Mouse (Mus musculus) myocyte (in vitro differentiated cells): Measurements from ENCODE around the gene Ifna4. TPM values are rescaled to one million over a fixed set of nuclear protein-coding genes. Genes with fewer than 3 reads are reported as not detected.

Source experiments
- H3K27me3 ChIP-seq: one replicate; pipeline ENCODE4 v1.6.1; 2011; ENCODE audit not compliant: control insufficient read depth, insufficient read depth, insufficient read length
- H3K36me3 ChIP-seq: one replicate; pipeline ENCODE4 v1.6.1; 2011; ENCODE audit not compliant: control insufficient read depth, insufficient read depth
- H3K4me2 ChIP-seq: one replicate; pipeline ENCODE4 v1.6.1; 2011; ENCODE audit warnings: low read depth, control low read depth
- H3K4me3 ChIP-seq: one replicate; pipeline ENCODE4 v1.5.1; 2011; ENCODE audit warnings: mild to moderate bottlenecking, control low read depth, moderate library complexity
- H3K79me2 ChIP-seq: one replicate; pipeline ENCODE4 v1.6.1; 2011; ENCODE audit not compliant: control insufficient read depth, insufficient read depth
- H3ac ChIP-seq: one replicate; pipeline ENCODE4 v1.6.1; 2011; ENCODE audit not compliant: control insufficient read depth, insufficient read length
- CEBPB ChIP-seq: IDR thresholded peaks from 2 replicates; pipeline ENCODE4 v1.6.1; 2011; ENCODE audit warnings: mild to moderate bottlenecking, moderate library complexity; ENCODE audit not compliant: poor library complexity, insufficient read depth, severe bottlenecking
- E2F4 ChIP-seq: IDR thresholded peaks from one replicate; pipeline ENCODE4 v1.6.1; 2011; ENCODE audit warnings: mild to moderate bottlenecking, control low read depth, moderate library complexity; ENCODE audit not compliant: insufficient read depth
- MAX ChIP-seq: IDR thresholded peaks from one replicate; pipeline ENCODE4 v1.6.1; 2011; ENCODE audit warnings: low read depth, mild to moderate bottlenecking, control low read depth
- MYOD1 ChIP-seq, 3 experiments: IDR thresholded peaks; one replicate each; pipeline ENCODE4 v1.6.1; 2011; ENCODE audit warnings: control low read depth in 2 of 3, low read depth in 2 of 3, mild to moderate bottlenecking in 2 of 3, moderate library complexity in 1 of 3; ENCODE audit not compliant: insufficient read length in 2 of 3, control insufficient read depth in 1 of 3
- MYOG ChIP-seq, 3 experiments: IDR thresholded peaks; one replicate each; pipeline ENCODE4 v1.6.1; 2011; ENCODE audit warnings: control low read depth in 2 of 3, low read depth in 2 of 3, mild to moderate bottlenecking in 2 of 3; ENCODE audit not compliant: insufficient read length in 2 of 3, control insufficient read depth in 1 of 3, insufficient read depth in 1 of 3
- POLR2A ChIP-seq: IDR thresholded peaks from one replicate; pipeline ENCODE4 v1.6.1; 2011; ENCODE audit warnings: low read depth, mild to moderate bottlenecking, control low read depth, moderate library complexity; ENCODE audit not compliant: insufficient read length
- POLR2AphosphoS2 ChIP-seq: IDR thresholded peaks from one replicate; pipeline ENCODE4 v1.6.1; 2011; ENCODE audit warnings: low read depth, control low read depth; ENCODE audit not compliant: insufficient read length
- REST ChIP-seq: IDR thresholded peaks from one replicate; pipeline ENCODE4 v1.6.1; 2011; ENCODE audit warnings: mild to moderate bottlenecking, control low read depth, moderate library complexity; ENCODE audit not compliant: insufficient read depth, insufficient read length
- SRF ChIP-seq: IDR thresholded peaks from one replicate; pipeline ENCODE4 v1.6.1; 2011; ENCODE audit warnings: low read depth; ENCODE audit not compliant: control insufficient read depth, insufficient read length
- TCF12 ChIP-seq: IDR thresholded peaks from one replicate; pipeline ENCODE4 v1.6.1; 2011; ENCODE audit warnings: mild to moderate bottlenecking, control low read depth; ENCODE audit not compliant: poor library complexity, insufficient read depth, severe bottlenecking
- TCF3 ChIP-seq: IDR thresholded peaks from one replicate; pipeline ENCODE4 v1.6.1; 2011; ENCODE audit warnings: low read depth, control low read depth; ENCODE audit not compliant: insufficient read length
- USF1 ChIP-seq: IDR thresholded peaks from one replicate; pipeline ENCODE4 v1.6.1; 2011; ENCODE audit warnings: low read depth, mild to moderate bottlenecking, control low read depth, moderate library complexity
- polyA plus RNA-seq: library from polyadenylated mRNA; unstranded; fragments of >200 nt; fragmentation: generic; extraction: Trizol; gene quantifications from one replicate; pipeline ENCODE4 v1.2.1, GENCODE M21; 2012; ENCODE audit warnings: missing spikeins

The Ifna4 gene
- polyA plus RNA-seq, 1 experiment: not detected

DNA sequence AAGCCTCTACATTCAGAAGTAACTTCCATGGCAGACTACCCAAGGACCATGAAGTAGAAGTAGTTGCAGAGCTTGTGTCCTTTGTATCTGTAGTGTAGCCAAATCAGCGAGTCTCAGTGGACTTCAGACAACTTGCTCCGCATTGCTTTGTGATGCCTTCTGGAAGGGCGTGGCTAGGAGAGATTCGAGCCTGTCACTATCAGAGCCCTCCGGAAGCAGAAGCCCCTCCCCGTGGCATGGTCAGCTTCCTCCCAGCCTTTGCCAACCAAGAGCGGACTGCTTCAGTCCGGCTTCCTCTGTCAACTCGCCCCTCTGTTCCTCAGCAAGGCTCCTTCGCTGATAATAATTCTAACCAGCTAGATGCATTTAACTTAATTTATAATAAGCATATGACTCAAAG, 36.6 kb downstream of the Ifna4 start:
- no peak overlapping the region for H3K4me2 ChIP-seq
- H3K79me2 ChIP-seq: no peaks in the 10 kb centered on the region
- no peak for TF ChIP-seq TCF12
- TF ChIP-seq POLR2AphosphoS2: no peak
- TF ChIP-seq MYOD1 (IDR thresholded peaks at IDR 0.05; ENCODE audit: control insufficient read depth in 1 of 3, insufficient read length in 2 of 3, low read depth in 2 of 3): no peak
- TF ChIP-seq REST: no peak
- TF ChIP-seq MAX: no peak
- TF ChIP-seq TCF3: no peak
- TF ChIP-seq MYOG (IDR thresholded peaks at IDR 0.05; ENCODE audit: control insufficient read depth in 1 of 3, insufficient read depth in 1 of 3, insufficient read length in 2 of 3, low read depth in 2 of 3): no peak
- TF ChIP-seq POLR2A: no peak
- TF ChIP-seq SRF: no peak
- TF ChIP-seq CEBPB: no peak
- TF ChIP-seq E2F4: no peak
- no peak for TF ChIP-seq USF1
- no peak overlapping the region for H3ac ChIP-seq
- H3K4me3 ChIP-seq: no peak overlapping the region
- H3K27me3 ChIP-seq: no peaks in the 10 kb centered on the region
- no peaks in the 10 kb centered on the region for H3K36me3 ChIP-seq

DNA sequence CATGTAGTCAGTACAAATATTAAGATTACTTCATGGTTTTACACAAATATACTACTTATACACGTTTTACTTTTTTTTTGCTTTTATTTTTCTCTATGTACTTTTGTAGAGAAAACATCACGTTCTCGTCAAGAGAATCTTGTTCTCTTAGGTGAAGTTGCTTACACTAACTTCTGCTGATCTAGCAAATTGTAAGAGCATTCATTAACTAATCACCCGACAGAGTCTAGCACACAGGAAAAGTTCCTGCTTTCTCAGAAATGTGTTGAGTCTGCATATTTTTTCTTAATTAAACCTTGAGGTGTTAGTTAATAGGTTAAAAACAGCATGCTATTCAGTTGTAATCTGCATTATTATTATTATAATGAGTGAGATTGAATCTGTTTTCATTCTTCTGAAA, 37.1 kb downstream of the Ifna4 start:
- Histone ChIP-seq H3K4me3 (no peak overlapping the region), H3K36me3 (no peaks in the 10 kb centered on the region), H3ac (no peak overlapping the region), H3K79me2 (no peaks in the 10 kb centered on the region), H3K27me3 (no peaks in the 10 kb centered on the region), H3K4me2 (no peak overlapping the region)
- TF ChIP-seq MAX (no peak), POLR2AphosphoS2 (no peak), REST (no peak), CEBPB (no peak), E2F4 (no peak), USF1 (no peak), TCF12 (no peak), TCF3 (no peak), POLR2A (no peak), MYOG (IDR thresholded peaks at IDR 0.05; ENCODE audit: control insufficient read depth in 1 of 3, insufficient read depth in 1 of 3, insufficient read length in 2 of 3, low read depth in 2 of 3) (no peak), SRF (no peak), MYOD1 (IDR thresholded peaks at IDR 0.05; ENCODE audit: control insufficient read depth in 1 of 3, insufficient read length in 2 of 3, low read depth in 2 of 3) (no peak)

DNA sequence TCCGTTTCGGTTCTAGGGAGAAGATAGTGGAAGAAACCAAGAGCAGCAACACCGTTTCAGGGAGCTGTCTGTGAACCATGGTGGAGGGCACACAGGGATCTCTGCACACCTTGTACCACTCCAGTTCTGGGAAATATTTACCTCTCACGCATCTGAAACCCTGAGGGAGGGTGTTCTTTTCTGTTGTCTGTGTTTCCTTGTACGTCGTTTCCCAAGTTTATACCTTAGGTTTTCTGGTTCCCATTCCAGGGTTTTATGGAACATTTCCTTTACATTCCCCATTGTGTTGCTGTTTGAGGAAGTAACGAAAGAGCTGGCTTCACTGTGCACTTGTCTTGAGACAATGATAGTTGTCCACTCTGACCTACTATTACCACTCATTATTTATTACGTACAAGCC, 38.4 kb downstream of the Ifna4 start, which contains the start of gene Ifne:
Gene Ifne, minus strand, starts transcription at position 101 of the 400 bp plus-strand sequence.
- TF ChIP-seq POLR2AphosphoS2 (no peak), USF1 (no peak), MYOG (IDR thresholded peaks at IDR 0.05; ENCODE audit: control insufficient read depth in 1 of 3, insufficient read depth in 1 of 3, insufficient read length in 2 of 3, low read depth in 2 of 3) (no peak), POLR2A (no peak), MYOD1 (IDR thresholded peaks at IDR 0.05; ENCODE audit: control insufficient read depth in 1 of 3, insufficient read length in 2 of 3, low read depth in 2 of 3) (no peak), REST (no peak), MAX (no peak), CEBPB (no peak), SRF (no peak), TCF12 (no peak), TCF3 (no peak), E2F4 (no peak)
- no peaks in the 10 kb centered on the region for H3K36me3 ChIP-seq
- no peaks in the 10 kb centered on the region for H3K27me3 ChIP-seq
- H3K4me2 ChIP-seq: no peak within 1 kb of the TSS
- no peaks in the 10 kb centered on the region for H3K79me2 ChIP-seq
- H3ac ChIP-seq: no peak within 1 kb of the TSS
- no peak within 1 kb of the TSS for H3K4me3 ChIP-seq

DNA sequence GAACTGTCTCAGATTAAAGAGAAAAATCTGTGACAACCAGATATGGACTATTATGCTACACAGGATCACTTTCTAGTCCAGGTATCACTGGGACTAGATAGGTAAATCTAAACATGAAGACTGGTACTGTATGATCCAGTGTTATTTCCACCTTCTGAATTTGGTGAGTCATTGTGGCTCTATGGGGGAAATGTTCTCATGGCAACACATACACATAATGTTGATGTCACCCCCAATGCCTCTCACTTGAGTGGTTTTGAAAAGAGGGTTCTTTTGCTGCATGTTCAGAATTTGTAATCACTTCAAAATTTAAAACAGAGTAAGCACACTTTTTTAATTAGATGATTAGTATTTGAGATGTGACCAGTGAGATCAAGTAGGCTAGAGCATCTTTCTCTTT, 46.6 kb downstream of the Ifna4 start:
- Histone ChIP-seq H3K36me3 (no peaks in the 10 kb centered on the region), H3ac (no peak overlapping the region), H3K4me2 (no peak overlapping the region), H3K4me3 (no peak overlapping the region), H3K79me2 (no peaks in the 10 kb centered on the region), H3K27me3 (no peaks in the 10 kb centered on the region)
- no peak for TF ChIP-seq POLR2A

Other genes starting within 250 kb of the Ifna4 start
- not detected for gene Ifna9, start 249.5 kb upstream of the Ifna4 start, polyA plus RNA-seq
- not detected for gene Ifna12, start 238.5 kb upstream of the Ifna4 start, polyA plus RNA-seq
- not detected for gene C87499, start 207.4 kb upstream of the Ifna4 start, polyA plus RNA-seq
- gene Ifna13, start 197.4 kb upstream of the Ifna4 start, polyA plus RNA-seq: not detected
- gene Ifna16, start 164.9 kb upstream of the Ifna4 start, polyA plus RNA-seq: not detected
- not detected for gene Ifna2, start 157.9 kb upstream of the Ifna4 start, polyA plus RNA-seq
- not detected for gene Ifnab, start 150.5 kb upstream of the Ifna4 start, polyA plus RNA-seq
- gene Gm26566, start 120.1 kb upstream of the Ifna4 start, polyA plus RNA-seq: 2.0 TPM
- gene Klhl9, start 119.4 kb upstream of the Ifna4 start, polyA plus RNA-seq: 12.0 TPM
- gene Gm13271, start 87.0 kb upstream of the Ifna4 start, polyA plus RNA-seq: not detected
- gene Gm13283, start 81.7 kb upstream of the Ifna4 start, polyA plus RNA-seq: not detected
- 1.0 TPM for gene Gm13290, start 68.0 kb upstream of the Ifna4 start, polyA plus RNA-seq
- gene Gm13289, start 64.9 kb upstream of the Ifna4 start, polyA plus RNA-seq: not detected
- 0.19 TPM for gene Gm13272, start 62.0 kb upstream of the Ifna4 start, polyA plus RNA-seq
- not detected for gene Ifnz, start 59.7 kb upstream of the Ifna4 start, polyA plus RNA-seq
- gene Gm13276, start 56.2 kb upstream of the Ifna4 start, polyA plus RNA-seq: 0.73 TPM
- not detected for gene Gm13277, start 53.2 kb upstream of the Ifna4 start, polyA plus RNA-seq
- gene Gm13278, start 50.3 kb upstream of the Ifna4 start, polyA plus RNA-seq: not detected
- gene Gm13275, start 47.4 kb upstream of the Ifna4 start, polyA plus RNA-seq: 0.35 TPM
- not detected for gene Gm13279, start 44.5 kb upstream of the Ifna4 start, polyA plus RNA-seq
- gene Gm13285, start 42.2 kb upstream of the Ifna4 start, polyA plus RNA-seq: not detected
- gene Gm13287, start 38.6 kb upstream of the Ifna4 start, polyA plus RNA-seq: 0.35 TPM
- 0.14 TPM for gene Gm13288, start 36.3 kb upstream of the Ifna4 start, polyA plus RNA-seq
- gene Ifna7, start 25.6 kb upstream of the Ifna4 start, polyA plus RNA-seq: not detected
- gene Ifna11, start 21.9 kb upstream of the Ifna4 start, polyA plus RNA-seq: not detected
- not detected for gene Ifna6, start 14.4 kb upstream of the Ifna4 start, polyA plus RNA-seq
- not detected for gene Ifna5, start 6.3 kb upstream of the Ifna4 start, polyA plus RNA-seq
- gene Ifna1, start 8.2 kb downstream of the Ifna4 start, polyA plus RNA-seq: not detected
- not detected for gene Ifne, start 38.3 kb downstream of the Ifna4 start, polyA plus RNA-seq